Mouse (Mus musculus): Measurements from ENCODE around the gene Nrxn3. TPM values are rescaled to one million over a fixed set of nuclear protein-coding genes. Genes with fewer than 3 reads are reported as not detected.

Gene Nrxn3
- polyA plus RNA-seq, 1 experiment from 2014 or later, result 1.4 TPM

DNA sequence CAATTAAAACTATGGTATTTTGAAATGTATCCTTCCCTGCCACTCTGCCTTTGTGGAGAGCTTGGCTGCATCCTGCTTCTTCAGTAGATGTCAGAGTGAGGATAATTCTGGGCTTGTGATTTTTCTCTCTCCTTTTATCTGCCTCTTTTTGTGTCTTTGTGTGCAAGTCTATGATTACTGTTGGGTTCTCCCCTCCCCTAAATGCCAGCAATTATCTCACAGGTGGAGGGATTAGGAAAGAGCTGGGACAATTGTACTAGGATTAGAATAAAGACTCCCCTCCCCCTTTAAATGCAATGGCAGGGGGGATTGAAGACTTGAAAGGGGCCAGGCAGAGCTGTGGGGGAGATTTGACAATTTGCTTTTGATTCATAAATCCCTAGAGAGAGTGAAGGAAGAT is 145.6 kb downstream of the Nrxn3 start:
- ATAC-seq, result no peak
- Histone ChIP-seq H3K4me3 (ENCODE audit: low read length) (no peak overlapping the region), H3K4me2 (ENCODE audit: low read depth, low read length) (no peak overlapping the region), H3K27me3 (replicated peaks; ENCODE audit: control insufficient read depth, insufficient read depth, low read length) (no peaks in the 10 kb centered on the region), H3K9ac (ENCODE audit: low read depth, low read length) (no peak overlapping the region), H3K4me1 (ENCODE audit: control insufficient read depth, insufficient read depth, low read length) (no peaks in the 10 kb centered on the region), H3K36me3 (ENCODE audit: control insufficient read depth, insufficient read depth, low read length) (no peaks in the 10 kb centered on the region), H3K27ac (ENCODE audit: low read length) (no peak overlapping the region), H3K9me3 (ENCODE audit: control insufficient read depth, low read length) (no peaks in the 10 kb centered on the region)

- Histone ChIP-seq H3K9me3 (ENCODE audit: control insufficient read depth, low read length) (no peaks in the 10 kb centered on the region), H3K27ac (ENCODE audit: low read length) (no peak overlapping the region), H3K4me2 (ENCODE audit: low read depth, low read length) (no peak overlapping the region), H3K4me1 (ENCODE audit: control insufficient read depth, insufficient read depth, low read length) (no peaks in the 10 kb centered on the region; the same call in 1 of the 2 replicates), H3K36me3 (ENCODE audit: control insufficient read depth, insufficient read depth, low read length) (no peaks in the 10 kb centered on the region), H3K9ac (ENCODE audit: low read depth, low read length) (no peak overlapping the region), H3K4me3 (ENCODE audit: low read length) (no peak overlapping the region), H3K27me3 (replicated peaks; ENCODE audit: control insufficient read depth, insufficient read depth, low read length) (no peaks in the 10 kb centered on the region)
- no peak for ATAC-seq
- WGBS, result 40% methylated on average over 1 of the region's 1 CpGs
These were observed 174.7 kb downstream of the Nrxn3 start for GRCm38 (mm10) chr12:88897331-88897730.

GRCm38 (mm10) chr12:88900014-88900727 is 177.5 kb downstream of the Nrxn3 start:
- Histone ChIP-seq H3K9me3 (ENCODE audit: control insufficient read depth, low read length) (no peaks in the 10 kb centered on the region), H3K36me3 (ENCODE audit: control insufficient read depth, insufficient read depth, low read length) (no peaks in the 10 kb centered on the region), H3K4me1 (ENCODE audit: control insufficient read depth, insufficient read depth, low read length) (no peaks in the 10 kb centered on the region; the same call in 1 of the 2 replicates), H3K9ac (ENCODE audit: low read depth, low read length) (no peak overlapping the region), H3K27ac (ENCODE audit: low read length) (no peak overlapping the region), H3K4me2 (ENCODE audit: low read depth, low read length) (no peak overlapping the region), H3K4me3 (ENCODE audit: low read length) (no peak overlapping the region), H3K27me3 (replicated peaks; ENCODE audit: control insufficient read depth, insufficient read depth, low read length) (no peaks in the 10 kb centered on the region)
- no peak for ATAC-seq
- 43% methylated on average over 7 of the region's 7 CpGs for WGBS

- H3K4me3 ChIP-seq (ENCODE audit: low read length), result no peak overlapping the region
- no peak for ATAC-seq
- no peaks in the 10 kb centered on the region; the same call in 1 of the 2 replicates for H3K4me1 ChIP-seq (ENCODE audit: control insufficient read depth, insufficient read depth, low read length)
- no peaks in the 10 kb centered on the region for H3K36me3 ChIP-seq (ENCODE audit: control insufficient read depth, insufficient read depth, low read length)
- WGBS, result 7% methylated on average over 1 of the region's 1 CpGs
- H3K9ac ChIP-seq (ENCODE audit: low read depth, low read length), result no peak overlapping the region
- no peaks in the 10 kb centered on the region for H3K9me3 ChIP-seq (ENCODE audit: control insufficient read depth, low read length)
- H3K27ac ChIP-seq (ENCODE audit: low read length), result no peak overlapping the region
- H3K4me2 ChIP-seq (ENCODE audit: low read depth, low read length), result no peak overlapping the region
- no peaks in the 10 kb centered on the region for H3K27me3 ChIP-seq (replicated peaks; ENCODE audit: control insufficient read depth, insufficient read depth, low read length)
These were observed 178.0 kb downstream of the Nrxn3 start for GRCm38 (mm10) chr12:88900728-88901080.

GRCm38 (mm10) chr12:88910761-88911160 is 188.1 kb downstream of the Nrxn3 start:
- ATAC-seq, result no peak
- Histone ChIP-seq H3K36me3 (ENCODE audit: control insufficient read depth, insufficient read depth, low read length) (no peaks in the 10 kb centered on the region), H3K27ac (ENCODE audit: low read length) (no peak overlapping the region), H3K9ac (ENCODE audit: low read depth, low read length) (no peak overlapping the region), H3K4me1 (ENCODE audit: control insufficient read depth, insufficient read depth, low read length) (no peaks in the 10 kb centered on the region), H3K27me3 (replicated peaks; ENCODE audit: control insufficient read depth, insufficient read depth, low read length) (no peaks in the 10 kb centered on the region), H3K4me2 (ENCODE audit: low read depth, low read length) (no peak overlapping the region), H3K4me3 (ENCODE audit: low read length) (no peak overlapping the region), H3K9me3 (ENCODE audit: control insufficient read depth, low read length) (no peaks in the 10 kb centered on the region)
- WGBS, result 43% methylated on average over 2 of the region's 2 CpGs

- 69% methylated on average over 2 of the region's 2 CpGs for WGBS
- H3K27me3 ChIP-seq (replicated peaks; ENCODE audit: control insufficient read depth, insufficient read depth, low read length), result no peaks in the 10 kb centered on the region
- no peak overlapping the region for H3K4me3 ChIP-seq (ENCODE audit: low read length)
- no peaks in the 10 kb centered on the region for H3K9me3 ChIP-seq (ENCODE audit: control insufficient read depth, low read length)
- H3K4me2 ChIP-seq (ENCODE audit: low read depth, low read length), result no peak overlapping the region
- no peak overlapping the region for H3K9ac ChIP-seq (ENCODE audit: low read depth, low read length)
- H3K36me3 ChIP-seq (ENCODE audit: control insufficient read depth, insufficient read depth, low read length), result no peaks in the 10 kb centered on the region
- H3K27ac ChIP-seq (ENCODE audit: low read length), result no peak overlapping the region
- ATAC-seq, result no peak
- H3K4me1 ChIP-seq (ENCODE audit: control insufficient read depth, insufficient read depth, low read length), result no peaks in the 10 kb centered on the region
These were observed 194.1 kb downstream of the Nrxn3 start for GRCm38 (mm10) chr12:88916752-88917151.

DNA sequence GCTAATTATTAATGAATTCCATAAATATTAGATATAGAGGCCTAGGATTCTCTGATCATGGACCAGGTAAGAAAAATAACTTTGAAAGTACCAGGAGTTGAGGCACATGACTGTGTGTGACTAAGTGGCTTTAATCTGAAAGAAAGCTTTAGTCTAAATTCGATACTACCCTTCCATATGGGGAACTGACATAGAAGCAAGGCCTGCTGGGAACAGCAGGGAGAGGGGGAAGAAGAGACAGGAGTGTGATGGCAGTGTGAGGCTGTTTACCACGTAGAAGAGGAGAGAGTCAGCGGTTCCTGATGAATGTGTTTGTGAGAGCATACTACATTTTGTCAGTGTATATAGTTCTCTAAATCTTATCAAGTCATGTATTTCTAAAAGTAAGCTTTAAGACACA is 202.2 kb downstream of the Nrxn3 start:
- Histone ChIP-seq H3K27me3 (replicated peaks; ENCODE audit: control insufficient read depth, insufficient read depth, low read length) (no peaks in the 10 kb centered on the region), H3K4me1 (ENCODE audit: control insufficient read depth, insufficient read depth, low read length) (no peaks in the 10 kb centered on the region), H3K9me3 (ENCODE audit: control insufficient read depth, low read length) (no peaks in the 10 kb centered on the region), H3K4me2 (ENCODE audit: low read depth, low read length) (no peak overlapping the region), H3K9ac (ENCODE audit: low read depth, low read length) (no peak overlapping the region), H3K36me3 (ENCODE audit: control insufficient read depth, insufficient read depth, low read length) (no peaks in the 10 kb centered on the region), H3K27ac (ENCODE audit: low read length) (no peak overlapping the region), H3K4me3 (ENCODE audit: low read length) (no peak overlapping the region)
- 65% methylated on average over 3 of the region's 3 CpGs for WGBS
- no peak for ATAC-seq

DNA sequence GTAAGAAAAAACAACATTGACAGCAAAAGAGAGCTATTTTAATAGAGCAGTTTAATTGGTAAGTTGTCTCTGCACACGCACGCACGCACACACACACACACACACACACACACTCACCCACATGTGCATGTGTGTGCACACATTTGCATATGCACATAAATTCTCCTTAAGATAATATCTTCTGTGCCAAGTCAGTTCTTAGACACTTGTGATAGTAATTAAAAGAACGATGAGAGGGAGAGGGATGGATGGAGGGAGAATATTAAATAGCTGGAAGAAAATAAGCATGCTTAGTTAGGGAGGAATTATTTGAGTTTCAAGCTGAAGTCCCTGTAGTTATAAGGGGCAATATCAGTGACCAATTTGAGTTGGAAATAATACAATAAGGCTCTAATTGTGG is 203.6 kb downstream of the Nrxn3 start:
- no peak overlapping the region for H3K4me2 ChIP-seq (ENCODE audit: low read depth, low read length)
- H3K9me3 ChIP-seq (ENCODE audit: control insufficient read depth, low read length), result no peaks in the 10 kb centered on the region
- WGBS, result 84% methylated on average over 4 of the region's 4 CpGs
- no peak overlapping the region for H3K27ac ChIP-seq (ENCODE audit: low read length)
- no peaks in the 10 kb centered on the region for H3K4me1 ChIP-seq (ENCODE audit: control insufficient read depth, insufficient read depth, low read length)
- H3K4me3 ChIP-seq (ENCODE audit: low read length), result no peak overlapping the region
- H3K27me3 ChIP-seq (replicated peaks; ENCODE audit: control insufficient read depth, insufficient read depth, low read length), result no peaks in the 10 kb centered on the region
- ATAC-seq, result no peak
- no peaks in the 10 kb centered on the region for H3K36me3 ChIP-seq (ENCODE audit: control insufficient read depth, insufficient read depth, low read length)
- H3K9ac ChIP-seq (ENCODE audit: low read depth, low read length), result no peak overlapping the region

GRCm38 (mm10) chr12:88931713-88932112 is 209.0 kb downstream of the Nrxn3 start:
- ATAC-seq, result no peak
- no peak overlapping the region for H3K4me2 ChIP-seq (ENCODE audit: low read depth, low read length)
- H3K27ac ChIP-seq (ENCODE audit: low read length), result no peak overlapping the region
- no peaks in the 10 kb centered on the region for H3K36me3 ChIP-seq (ENCODE audit: control insufficient read depth, insufficient read depth, low read length)
- no peak overlapping the region for H3K4me3 ChIP-seq (ENCODE audit: low read length)
- H3K9ac ChIP-seq (ENCODE audit: low read depth, low read length), result no peak overlapping the region
- H3K9me3 ChIP-seq (ENCODE audit: control insufficient read depth, low read length), result no peaks in the 10 kb centered on the region
- H3K4me1 ChIP-seq (ENCODE audit: control insufficient read depth, insufficient read depth, low read length), result no peaks in the 10 kb centered on the region
- 71% methylated on average over 4 of the region's 4 CpGs for WGBS
- no peaks in the 10 kb centered on the region for H3K27me3 ChIP-seq (replicated peaks; ENCODE audit: control insufficient read depth, insufficient read depth, low read length)

DNA sequence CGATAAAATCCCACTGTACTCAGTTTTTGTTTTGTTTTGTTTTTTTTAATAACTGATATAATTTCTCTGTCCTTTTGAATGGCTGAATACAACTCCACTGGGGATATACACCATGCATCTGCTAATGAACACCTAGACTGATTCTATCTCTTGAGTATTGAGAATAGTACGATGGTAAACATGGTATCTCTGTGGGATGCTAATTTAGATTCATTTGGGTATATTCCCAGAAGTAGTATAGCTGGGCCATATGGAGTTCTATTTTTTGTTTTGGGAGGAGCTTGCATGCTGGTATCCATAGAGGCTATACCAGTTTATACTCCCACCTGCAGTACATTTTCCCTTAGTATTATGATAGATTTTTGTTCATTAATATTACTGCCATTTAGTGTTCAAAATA is 217.0 kb downstream of the Nrxn3 start:
- no peak overlapping the region for H3K4me2 ChIP-seq (ENCODE audit: low read depth, low read length)
- H3K9me3 ChIP-seq (ENCODE audit: control insufficient read depth, low read length), result no peaks in the 10 kb centered on the region
- 90% methylated on average over 2 of the region's 2 CpGs for WGBS
- H3K36me3 ChIP-seq (ENCODE audit: control insufficient read depth, insufficient read depth, low read length), result no peaks in the 10 kb centered on the region
- no peak overlapping the region for H3K4me3 ChIP-seq (ENCODE audit: low read length)
- H3K9ac ChIP-seq (ENCODE audit: low read depth, low read length), result no peak overlapping the region
- no peaks in the 10 kb centered on the region for H3K27me3 ChIP-seq (replicated peaks; ENCODE audit: control insufficient read depth, insufficient read depth, low read length)
- H3K27ac ChIP-seq (ENCODE audit: low read length), result no peak overlapping the region
- ATAC-seq, result no peak
- H3K4me1 ChIP-seq (ENCODE audit: control insufficient read depth, insufficient read depth, low read length), result no peaks in the 10 kb centered on the region
